Mouse (Mus musculus) kidney, postnatal 36 days (tissue): Measurements from ENCODE around the gene Stx2.

ENCODE experiments used
- DNase-seq, 2 experiments: peaks; one replicate each; pipeline ENCODE4 v3.0.0; 2021 to 2022; ENCODE audit warnings: mixed read lengths in 2 of 2

The Stx2 gene

DNA sequence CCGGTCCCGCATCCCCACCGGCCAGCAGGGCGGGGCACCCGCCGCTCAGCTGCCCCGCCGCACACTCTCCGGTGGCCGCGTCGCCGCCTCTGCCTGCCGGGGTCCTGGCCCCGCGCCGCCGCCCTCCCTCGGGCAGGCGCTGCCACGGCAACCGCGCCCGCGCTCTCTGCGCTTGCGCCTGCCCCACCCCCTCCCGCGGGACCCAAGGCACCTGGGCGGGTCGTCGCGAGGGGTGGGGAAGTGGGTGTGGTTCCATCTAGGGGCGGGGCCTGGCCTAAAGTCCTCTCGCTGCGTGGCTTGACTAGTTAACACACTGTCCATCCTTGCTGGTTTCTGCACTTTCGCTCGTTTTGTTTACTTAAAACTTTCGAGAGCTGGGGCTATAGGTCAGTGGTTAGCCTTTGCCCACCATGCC lies at the start of gene Stx2:
Stx2 (minus strand) TSS at position 163 of the 415 bp plus-strand sequence.
- peak; percentile 94 to 98 for DNase-seq

GRCm38 (mm10) chr5:129054675-129055284 lies 46.4 kb upstream of the Stx2 start:
- no peak for DNase-seq

DNA sequence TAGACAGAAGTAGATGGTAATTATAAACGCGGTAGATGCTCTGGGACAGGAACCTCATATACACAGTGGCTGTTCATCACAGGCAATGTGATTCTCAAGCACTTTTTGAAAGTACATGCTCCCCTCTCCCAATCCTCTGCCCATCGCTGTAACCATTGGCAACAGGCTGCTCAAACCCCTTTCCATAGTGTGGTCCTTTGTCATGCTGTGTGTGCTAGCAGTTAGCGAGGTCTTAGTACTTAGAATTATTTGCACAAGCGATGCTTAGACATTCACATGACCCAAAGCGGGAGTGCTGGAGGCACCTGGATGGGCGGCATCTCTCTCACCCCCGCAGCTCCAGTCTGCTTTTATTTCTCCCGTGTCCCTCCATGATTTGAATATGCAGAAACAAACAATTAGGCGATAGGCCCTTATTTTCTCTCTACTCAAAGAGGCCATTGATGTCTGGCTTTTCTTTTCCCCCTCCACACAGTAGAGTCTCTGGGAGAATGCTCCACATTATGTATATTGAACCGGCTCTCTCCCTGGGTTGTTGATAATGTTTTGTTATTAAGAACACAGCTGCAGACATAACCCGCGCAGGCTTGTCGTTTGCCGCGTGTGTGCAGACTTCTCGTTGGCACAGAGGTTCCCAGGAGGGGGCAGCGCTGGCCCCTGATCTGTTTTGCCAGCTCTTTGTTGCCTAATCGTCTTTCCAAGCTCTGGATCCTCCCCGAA lies 44.4 kb upstream of the Stx2 start:
- DNase-seq, result no peak

DNA sequence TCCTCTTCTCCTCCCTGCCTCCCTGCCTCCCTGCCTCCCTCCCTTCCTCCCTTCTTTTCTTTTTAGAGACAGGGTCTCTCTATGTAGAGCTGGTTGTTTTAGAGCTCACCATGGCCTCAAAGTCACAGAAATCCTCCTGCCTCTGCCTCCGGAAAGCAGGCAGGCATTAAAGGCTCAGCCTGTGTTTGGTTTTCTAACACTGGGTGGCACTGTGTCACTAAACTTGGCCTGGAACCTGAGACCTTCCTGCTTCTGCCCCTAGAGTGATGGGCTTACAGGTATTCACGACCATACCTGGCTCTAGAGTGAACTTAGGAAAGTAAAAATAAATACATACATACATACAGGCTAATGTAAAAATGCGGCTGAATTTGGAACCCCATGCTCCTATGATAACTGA lies 43.5 kb upstream of the Stx2 start:
- no peak for DNase-seq

DNA sequence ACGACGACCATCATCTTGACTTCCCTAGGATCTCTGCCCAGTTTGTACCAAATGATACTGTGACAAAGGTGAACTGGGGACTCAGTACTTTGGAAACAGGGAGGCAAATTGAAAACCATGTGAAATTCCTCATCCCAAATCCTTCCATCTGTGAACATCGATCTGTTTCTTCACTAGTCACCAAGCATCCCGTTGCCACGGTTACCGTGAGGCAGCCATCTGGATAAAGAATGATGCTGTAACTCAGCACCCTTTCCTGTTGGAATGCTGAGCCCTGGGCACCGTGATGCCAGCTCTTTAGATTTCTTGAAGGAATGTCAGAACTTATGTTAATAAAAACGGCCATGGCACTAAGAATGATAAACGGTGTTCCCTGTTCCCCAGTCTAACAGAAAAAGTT lies 41.0 kb upstream of the Stx2 start:
- no peak for DNase-seq

DNA sequence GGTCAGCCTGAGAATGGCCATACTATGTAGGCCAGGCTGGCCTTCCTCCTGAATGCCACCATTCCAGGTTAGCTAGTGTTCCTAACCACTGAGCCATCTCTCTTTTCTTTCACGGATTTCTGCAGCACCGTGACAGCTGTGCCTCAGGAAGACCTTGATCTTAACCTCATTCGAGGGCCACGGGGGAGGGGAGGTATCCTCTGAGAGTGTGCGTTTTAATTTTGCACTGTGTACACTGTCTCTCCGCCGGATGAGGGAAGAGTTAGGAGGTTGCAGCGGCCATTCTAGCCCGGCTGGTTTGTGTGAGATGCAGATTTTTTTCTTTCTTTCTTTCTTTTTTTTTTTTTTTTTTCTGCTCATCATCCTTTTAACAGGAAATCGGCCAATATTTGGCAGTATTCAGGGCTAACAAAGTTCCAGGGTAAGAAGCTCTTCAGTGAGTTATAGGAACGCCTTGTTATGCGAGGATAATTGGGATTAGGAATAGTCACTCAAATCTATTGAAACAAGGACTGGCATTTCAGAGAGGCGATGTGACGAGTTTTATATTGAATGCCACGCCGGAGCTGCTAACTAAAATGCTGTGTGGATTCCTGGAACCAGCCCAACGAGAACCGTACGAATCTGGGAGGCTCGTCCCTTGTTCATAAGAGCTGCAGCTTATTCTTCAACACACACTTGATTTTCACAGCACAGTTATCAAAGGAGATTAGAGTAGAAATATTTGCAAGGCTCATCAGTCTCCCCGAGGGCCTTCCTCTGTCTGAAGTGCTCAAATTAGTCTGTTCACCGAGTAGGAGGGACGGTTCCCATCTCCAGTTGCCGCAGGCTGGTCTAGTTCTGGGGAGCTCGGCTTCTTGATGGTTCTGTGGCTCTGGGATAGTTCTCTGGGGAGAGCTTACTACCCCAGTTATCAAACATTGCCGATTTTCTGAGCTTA lies 37.5 kb upstream of the Stx2 start:
- DNase-seq, result no peak

- no peak for DNase-seq
Observed at GRCm38 (mm10) chr5:129037739-129038138, 29.4 kb upstream of the Stx2 start.

GRCm38 (mm10) chr5:129036678-129037077 lies 28.3 kb upstream of the Stx2 start:
- DNase-seq, result no peak

GRCm38 (mm10) chr5:129029131-129029723 lies 20.9 kb upstream of the Stx2 start:
- no peak for DNase-seq

- no peak for DNase-seq
Observed at GRCm38 (mm10) chr5:129026637-129027036, 18.3 kb upstream of the Stx2 start.

GRCm38 (mm10) chr5:129026171-129026570 lies 17.8 kb upstream of the Stx2 start:
- DNase-seq, result no peak

DNA sequence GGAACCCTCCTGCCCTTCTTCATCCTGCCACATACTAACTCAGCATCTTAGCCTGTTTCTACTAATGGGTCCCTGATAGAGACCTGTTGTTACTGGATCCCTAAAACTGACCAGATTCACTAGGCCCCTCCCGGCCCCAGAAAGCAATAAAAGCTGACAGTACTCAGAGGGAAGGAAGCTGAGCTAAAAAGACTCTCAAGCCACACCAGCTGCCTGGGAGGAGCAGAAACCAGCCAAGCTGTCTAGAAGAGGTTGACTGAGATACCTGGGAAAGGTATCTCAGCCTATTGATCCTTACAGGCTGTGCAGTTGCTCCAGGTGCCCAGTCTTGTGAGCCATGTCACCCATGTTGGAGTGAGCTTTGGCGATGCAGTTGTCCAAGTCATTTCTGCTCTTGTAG lies 17.4 kb upstream of the Stx2 start:
- no peak for DNase-seq

DNA sequence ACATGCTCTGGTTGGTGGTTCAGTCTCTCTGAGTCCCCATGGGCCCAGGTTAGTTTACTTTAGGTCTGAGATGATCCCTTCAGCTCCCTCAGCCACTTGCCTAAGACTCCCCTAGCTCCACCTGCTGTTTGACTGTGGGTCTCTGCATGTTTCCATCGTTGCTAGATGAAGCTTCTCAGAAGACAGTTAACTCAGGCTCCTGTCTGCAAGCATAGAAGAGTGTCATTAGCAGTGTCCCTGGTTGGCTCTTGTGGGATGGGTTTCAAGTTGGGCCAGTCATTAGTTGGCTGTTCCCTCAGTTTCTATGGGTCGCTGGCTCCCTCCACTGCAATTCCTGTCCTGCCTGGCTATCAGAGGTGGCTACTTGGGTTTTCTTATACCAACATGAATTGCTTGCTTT lies 16.7 kb upstream of the Stx2 start:
- peak in 1 of 2 experiments; percentile 19 for DNase-seq

- DNase-seq, result peak in 1 of 2 experiments; percentile 27
Observed at GRCm38 (mm10) chr5:129020731-129021130, 12.4 kb upstream of the Stx2 start.

GRCm38 (mm10) chr5:129020300-129020668 lies 11.9 kb upstream of the Stx2 start:
- DNase-seq, result peak in 1 of 2 experiments; percentile 81

GRCm38 (mm10) chr5:129019497-129020299 lies 11.3 kb upstream of the Stx2 start, which contains the start of gene Ran:
Gene Ran (plus strand): TSS chr5:129020069.
- peak; percentile 93 to 96 for DNase-seq

GRCm38 (mm10) chr5:129018782-129019489 lies 10.6 kb upstream of the Stx2 start:
- DNase-seq, result no peak

GRCm38 (mm10) chr5:129016370-129016769 lies 8.0 kb upstream of the Stx2 start:
- DNase-seq, result no peak

- DNase-seq, result no peak
Observed at GRCm38 (mm10) chr5:129015540-129015939, 7.2 kb upstream of the Stx2 start.

- DNase-seq, result no peak
Observed at GRCm38 (mm10) chr5:129015020-129015419, 6.6 kb upstream of the Stx2 start.

DNA sequence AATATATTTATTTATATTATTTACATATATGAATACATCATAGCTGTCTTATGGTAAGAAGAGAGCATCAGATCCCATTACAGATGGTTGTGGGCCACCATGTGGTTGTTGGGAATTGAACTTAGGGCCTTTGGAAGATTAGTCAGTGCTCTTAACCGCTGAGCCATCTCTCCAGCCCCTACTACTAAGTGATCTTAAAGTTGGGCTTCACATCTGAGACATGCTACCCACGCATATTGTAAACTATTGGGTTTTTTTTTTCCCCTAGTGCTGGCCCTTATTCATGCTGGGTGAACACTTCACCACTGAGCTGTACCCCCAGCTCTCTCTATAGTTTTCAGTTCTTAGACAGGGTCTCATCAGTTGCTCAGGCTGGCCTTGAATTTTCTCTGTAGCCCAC lies 2.6 kb upstream of the Stx2 start:
- DNase-seq, result no peak
